Mouse (Mus musculus): ENCODE measurements around the gene Klrg1. TPM values are rescaled to one million over a fixed set of nuclear protein-coding genes. Genes with fewer than 3 reads are reported as not detected.

The Klrg1 gene
- polyA plus RNA-seq, 1 experiment from 2014 or later = not detected

- ATAC-seq (replicated peaks; ENCODE audit: insufficient number of reproducible peaks, low FRiP score, low TSS enrichment, low read depth) (no peak), DNase-seq (ENCODE audit: low spot score) (no peak)
- Histone ChIP-seq H3K4me2 (ENCODE audit: low read depth, low read length) (no peak overlapping the region), H3K9ac (replicated peaks; ENCODE audit: low read length) (no peak overlapping the region), H3K4me3 (ENCODE audit: low read depth, low read length) (no peak overlapping the region), H3K27ac (replicated peaks; ENCODE audit: low read depth, low read length) (no peak overlapping the region), H3K27me3 (ENCODE audit: control insufficient read depth, insufficient read depth, low read length) (no peaks in the 10 kb centered on the region), H3K4me1 (ENCODE audit: control insufficient read depth, insufficient read depth, low read length) (no peaks in the 10 kb centered on the region), H3K9me3 (replicated peaks; ENCODE audit: control insufficient read depth, low read length) (no peaks in the 10 kb centered on the region), H3K36me3 (replicated peaks; ENCODE audit: control insufficient read depth, insufficient read depth, low read depth, low read length) (no peaks in the 10 kb centered on the region)
- WGBS = 79% methylated on average over 2 of the region's 2 CpGs
These were observed 8.6 kb upstream of the Klrg1 start for GRCm38 (mm10) chr6:122291264-122291663.

- H3K36me3 ChIP-seq (replicated peaks; ENCODE audit: control insufficient read depth, insufficient read depth, low read depth, low read length) = no peaks in the 10 kb centered on the region
- H3K4me1 ChIP-seq (ENCODE audit: control insufficient read depth, insufficient read depth, low read length) = no peaks in the 10 kb centered on the region
- H3K4me3 ChIP-seq (ENCODE audit: low read depth, low read length) = no peak overlapping the region
- H3K4me2 ChIP-seq (ENCODE audit: low read depth, low read length) = no peak overlapping the region
- no peaks in the 10 kb centered on the region for H3K9me3 ChIP-seq (replicated peaks; ENCODE audit: control insufficient read depth, low read length)
- H3K27ac ChIP-seq (replicated peaks; ENCODE audit: low read depth, low read length) = no peak overlapping the region
- H3K27me3 ChIP-seq (ENCODE audit: control insufficient read depth, insufficient read depth, low read length) = no peaks in the 10 kb centered on the region
- DNase-seq (ENCODE audit: low spot score) (peak; percentile 18), ATAC-seq (replicated peaks; ENCODE audit: insufficient number of reproducible peaks, low FRiP score, low TSS enrichment, low read depth) (no peak)
- H3K9ac ChIP-seq (replicated peaks; ENCODE audit: low read length) = no peak overlapping the region
- WGBS = 39% methylated on average over 3 of the region's 3 CpGs
These were observed 7.6 kb upstream of the Klrg1 start for GRCm38 (mm10) chr6:122290253-122290652.

GRCm38 (mm10) chr6:122289313-122289712 lies 6.6 kb upstream of the Klrg1 start:
- H3K9me3 ChIP-seq (replicated peaks; ENCODE audit: control insufficient read depth, low read length) = no peaks in the 10 kb centered on the region
- H3K4me2 ChIP-seq (ENCODE audit: low read depth, low read length) = no peak overlapping the region
- H3K4me3 ChIP-seq (ENCODE audit: low read depth, low read length) = no peak overlapping the region
- H3K9ac ChIP-seq (replicated peaks; ENCODE audit: low read length) = no peak overlapping the region
- H3K27ac ChIP-seq (replicated peaks; ENCODE audit: low read depth, low read length) = no peak overlapping the region
- DNase-seq (ENCODE audit: low spot score) (no peak), ATAC-seq (replicated peaks; ENCODE audit: insufficient number of reproducible peaks, low FRiP score, low TSS enrichment, low read depth) (no peak)
- no peaks in the 10 kb centered on the region for H3K4me1 ChIP-seq (ENCODE audit: control insufficient read depth, insufficient read depth, low read length)
- H3K36me3 ChIP-seq (replicated peaks; ENCODE audit: control insufficient read depth, insufficient read depth, low read depth, low read length) = no peaks in the 10 kb centered on the region
- WGBS = 70% methylated on average over 1 of the region's 1 CpGs
- no peaks in the 10 kb centered on the region for H3K27me3 ChIP-seq (ENCODE audit: control insufficient read depth, insufficient read depth, low read length)

GRCm38 (mm10) chr6:122288263-122288662 lies 5.6 kb upstream of the Klrg1 start:
- 45% methylated on average over 1 of the region's 1 CpGs for WGBS
- ATAC-seq (replicated peaks; ENCODE audit: insufficient number of reproducible peaks, low FRiP score, low TSS enrichment, low read depth) (no peak), DNase-seq (ENCODE audit: low spot score) (no peak)
- H3K4me1 ChIP-seq (ENCODE audit: control insufficient read depth, insufficient read depth, low read length) = no peaks in the 10 kb centered on the region
- no peaks in the 10 kb centered on the region for H3K9me3 ChIP-seq (replicated peaks; ENCODE audit: control insufficient read depth, low read length)
- H3K27me3 ChIP-seq (ENCODE audit: control insufficient read depth, insufficient read depth, low read length) = no peaks in the 10 kb centered on the region
- H3K9ac ChIP-seq (replicated peaks; ENCODE audit: low read length) = no peak overlapping the region
- no peak overlapping the region for H3K27ac ChIP-seq (replicated peaks; ENCODE audit: low read depth, low read length)
- no peak overlapping the region for H3K4me2 ChIP-seq (ENCODE audit: low read depth, low read length)
- H3K36me3 ChIP-seq (replicated peaks; ENCODE audit: control insufficient read depth, insufficient read depth, low read depth, low read length) = no peaks in the 10 kb centered on the region
- H3K4me3 ChIP-seq (ENCODE audit: low read depth, low read length) = no peak overlapping the region

GRCm38 (mm10) chr6:122284823-122285222 lies 2.1 kb upstream of the Klrg1 start:
- Histone ChIP-seq H3K27ac (replicated peaks; ENCODE audit: low read depth, low read length) (no peak overlapping the region), H3K4me1 (ENCODE audit: control insufficient read depth, insufficient read depth, low read length) (no peaks in the 10 kb centered on the region), H3K4me2 (ENCODE audit: low read depth, low read length) (no peak overlapping the region), H3K4me3 (ENCODE audit: low read depth, low read length) (no peak overlapping the region), H3K9ac (replicated peaks; ENCODE audit: low read length) (no peak overlapping the region), H3K36me3 (replicated peaks; ENCODE audit: control insufficient read depth, insufficient read depth, low read depth, low read length) (no peaks in the 10 kb centered on the region), H3K9me3 (replicated peaks; ENCODE audit: control insufficient read depth, low read length) (no peaks in the 10 kb centered on the region), H3K27me3 (ENCODE audit: control insufficient read depth, insufficient read depth, low read length) (no peaks in the 10 kb centered on the region)
- DNase-seq (ENCODE audit: low spot score) = no peak
- WGBS = 62% methylated on average over 1 of the region's 1 CpGs
- no peak for ATAC-seq (replicated peaks; ENCODE audit: insufficient number of reproducible peaks, low FRiP score, low TSS enrichment, low read depth)

- no peaks in the 10 kb centered on the region for H3K9me3 ChIP-seq (replicated peaks; ENCODE audit: control insufficient read depth, low read length)
- H3K36me3 ChIP-seq (replicated peaks; ENCODE audit: control insufficient read depth, insufficient read depth, low read depth, low read length) = no peaks in the 10 kb centered on the region
- H3K27ac ChIP-seq (replicated peaks; ENCODE audit: low read depth, low read length) = no peak overlapping the region
- 80% methylated on average over 4 of the region's 4 CpGs for WGBS
- H3K4me2 ChIP-seq (ENCODE audit: low read depth, low read length) = no peak overlapping the region
- no peak overlapping the region for H3K9ac ChIP-seq (replicated peaks; ENCODE audit: low read length)
- no peak overlapping the region for H3K4me3 ChIP-seq (ENCODE audit: low read depth, low read length)
- ATAC-seq (replicated peaks; ENCODE audit: insufficient number of reproducible peaks, low FRiP score, low TSS enrichment, low read depth) = no peak
- no peak for DNase-seq (ENCODE audit: low spot score)
- no peaks in the 10 kb centered on the region for H3K4me1 ChIP-seq (ENCODE audit: control insufficient read depth, insufficient read depth, low read length)
- no peaks in the 10 kb centered on the region for H3K27me3 ChIP-seq (ENCODE audit: control insufficient read depth, insufficient read depth, low read length)
These were observed 1.6 kb upstream of the Klrg1 start for GRCm38 (mm10) chr6:122284304-122284703.

GRCm38 (mm10) chr6:122283429-122283828 lies 747 bp upstream of the Klrg1 start:
- Histone ChIP-seq H3K9ac (replicated peaks; ENCODE audit: low read length) (no peak overlapping the region), H3K27me3 (ENCODE audit: control insufficient read depth, insufficient read depth, low read length) (no peaks in the 10 kb centered on the region), H3K9me3 (replicated peaks; ENCODE audit: control insufficient read depth, low read length) (no peaks in the 10 kb centered on the region), H3K4me1 (ENCODE audit: control insufficient read depth, insufficient read depth, low read length) (no peaks in the 10 kb centered on the region), H3K36me3 (replicated peaks; ENCODE audit: control insufficient read depth, insufficient read depth, low read depth, low read length) (no peaks in the 10 kb centered on the region), H3K27ac (replicated peaks; ENCODE audit: low read depth, low read length) (no peak overlapping the region), H3K4me2 (ENCODE audit: low read depth, low read length) (no peak overlapping the region), H3K4me3 (ENCODE audit: low read depth, low read length) (no peak overlapping the region)
- ATAC-seq (replicated peaks; ENCODE audit: insufficient number of reproducible peaks, low FRiP score, low TSS enrichment, low read depth) (no peak), DNase-seq (ENCODE audit: low spot score) (no peak)
- WGBS = 88% methylated on average over 2 of the region's 2 CpGs

GRCm38 (mm10) chr6:122276565-122276964 lies 6.1 kb downstream of the Klrg1 start:
- Histone ChIP-seq H3K36me3 (replicated peaks; ENCODE audit: control insufficient read depth, insufficient read depth, low read depth, low read length) (no peaks in the 10 kb centered on the region), H3K9ac (replicated peaks; ENCODE audit: low read length) (no peak overlapping the region), H3K4me3 (ENCODE audit: low read depth, low read length) (no peak overlapping the region), H3K4me1 (ENCODE audit: control insufficient read depth, insufficient read depth, low read length) (no peaks in the 10 kb centered on the region), H3K4me2 (ENCODE audit: low read depth, low read length) (no peak overlapping the region), H3K27ac (replicated peaks; ENCODE audit: low read depth, low read length) (no peak overlapping the region), H3K9me3 (replicated peaks; ENCODE audit: control insufficient read depth, low read length) (no peaks in the 10 kb centered on the region), H3K27me3 (ENCODE audit: control insufficient read depth, insufficient read depth, low read length) (no peaks in the 10 kb centered on the region)
- no peak for ATAC-seq (replicated peaks; ENCODE audit: insufficient number of reproducible peaks, low FRiP score, low TSS enrichment, low read depth)
- WGBS = 89% methylated on average over 7 of the region's 7 CpGs
- DNase-seq (ENCODE audit: low spot score) = no peak
